Mouse (Mus musculus) CH12.LX (cell line): ENCODE measurements around the gene Fbln1. TPM values are rescaled to one million over a fixed set of nuclear protein-coding genes. Genes with fewer than 3 reads are reported as not detected.

ENCODE experiments used
- DNase-seq: peaks from one replicate; pipeline ENCODE4 v3.0.0-alpha.2; 2013; ENCODE audit errors: extremely low read depth
- H3K27ac ChIP-seq: 2 replicates; pipeline ENCODE4 v1.5.1; 2012; ENCODE audit warnings: low read depth, mild to moderate bottlenecking, control low read depth, moderate library complexity; ENCODE audit not compliant: insufficient read depth
- H3K27me3 ChIP-seq: replicated peaks from 2 replicates; pipeline ENCODE3; 2012; ENCODE audit warnings: inconsistent platforms
- H3K36me3 ChIP-seq, 2 experiments: replicated peaks in 1 of 2; 2 replicates each; pipeline versions ENCODE3 to v1.6.1; 2012; ENCODE audit warnings: inconsistent platforms in 1 of 2, low read length in 1 of 2, mild to moderate bottlenecking in 1 of 2, mixed read lengths in 1 of 2, moderate library complexity in 1 of 2; ENCODE audit not compliant: control insufficient read depth in 1 of 2, insufficient read depth in 1 of 2
- H3K4me1 ChIP-seq, 2 experiments: 2 replicates each; pipeline ENCODE4 v1.6.1; 2012; ENCODE audit warnings: inconsistent platforms in 1 of 2, moderate library complexity in 1 of 2; ENCODE audit not compliant: insufficient read depth in 2 of 2, control insufficient read depth in 1 of 2
- H3K4me2 ChIP-seq: 2 replicates; pipeline ENCODE4 v1.6.1; 2012; ENCODE audit warnings: low read depth, mild to moderate bottlenecking, control low read depth; ENCODE audit not compliant: poor library complexity, insufficient read depth, severe bottlenecking
- H3K4me3 ChIP-seq, 3 experiments: fragments of 150-350 bp in 1 of 3; sonication (generic) in 1 of 3; replicated peaks in 1 of 3; 2 replicates each; pipeline versions ENCODE3 to v1.5.1; 2011 to 2012; ENCODE audit warnings: low read depth in 2 of 3, low read length in 2 of 3, mild to moderate bottlenecking in 2 of 3, moderate library complexity in 2 of 3, control low read depth in 1 of 3, improper control_type of control experiment in 1 of 3, inconsistent platforms in 1 of 3, mixed read lengths in 1 of 3; ENCODE audit not compliant: poor library complexity in 1 of 3
- H3K79me2 ChIP-seq: replicated peaks from 2 replicates; pipeline ENCODE4 v1.6.1; 2012; ENCODE audit warnings: mild to moderate bottlenecking, moderate library complexity; ENCODE audit not compliant: control insufficient read depth, poor library complexity, insufficient read depth, severe bottlenecking; ENCODE audit errors: extremely low read depth
- H3K9ac ChIP-seq: 2 replicates; pipeline ENCODE4 v1.6.1; 2012; ENCODE audit warnings: low read depth, mild to moderate bottlenecking, control low read depth, moderate library complexity; ENCODE audit not compliant: insufficient read depth
- H3K9me3 ChIP-seq: replicated peaks from 2 replicates; pipeline ENCODE3; 2012; ENCODE audit warnings: low read length, inconsistent platforms, mixed read lengths
- BHLHE40 ChIP-seq: IDR thresholded peaks from 2 replicates; pipeline ENCODE4 v1.6.1; 2011; ENCODE audit warnings: mild to moderate bottlenecking, low read depth, low read length, improper control_type of control experiment
- CHD2 ChIP-seq: IDR thresholded peaks from 2 replicates; pipeline ENCODE4 v1.6.1; 2011; ENCODE audit warnings: low read length, improper control_type of control experiment
- E2F4 ChIP-seq: IDR thresholded peaks from 2 replicates; pipeline ENCODE4 v1.6.1; 2011; ENCODE audit warnings: low read depth, low read length, improper control_type of control experiment; ENCODE audit not compliant: insufficient replicate concordance
- ELF1 ChIP-seq: IDR thresholded peaks from 2 replicates; pipeline ENCODE4 v1.6.1; 2014; ENCODE audit warnings: low read depth, mild to moderate bottlenecking, inconsistent platforms, low read length, improper control_type of control experiment
- ETS1 ChIP-seq: conservative IDR thresholded peaks from 2 replicates; pipeline ENCODE4 v1.6.1; 2012; ENCODE audit warnings: low read depth, mild to moderate bottlenecking, inconsistent platforms, low read length, improper control_type of control experiment, moderate library complexity
- GABPA ChIP-seq: IDR thresholded peaks from 2 replicates; pipeline ENCODE4 v1.6.1; 2012; ENCODE audit warnings: low read depth, low read length, improper control_type of control experiment, inconsistent platforms; ENCODE audit not compliant: insufficient replicate concordance
- HCFC1 ChIP-seq: IDR thresholded peaks from 2 replicates; pipeline ENCODE4 v1.6.1; 2012; ENCODE audit warnings: low read depth, mild to moderate bottlenecking, inconsistent platforms, low read length, improper control_type of control experiment
- KAT2A ChIP-seq: IDR thresholded peaks from 2 replicates; pipeline ENCODE4 v1.6.1; 2012; ENCODE audit warnings: low read length, improper control_type of control experiment, inconsistent platforms; ENCODE audit not compliant: insufficient replicate concordance
- MAFK ChIP-seq: IDR thresholded peaks from 2 replicates; pipeline ENCODE4 v1.6.1; 2011; ENCODE audit warnings: low read length, improper control_type of control experiment; ENCODE audit not compliant: insufficient replicate concordance
- MAX ChIP-seq: IDR thresholded peaks from 2 replicates; pipeline ENCODE4 v1.6.1; 2011; ENCODE audit warnings: low read length, improper control_type of control experiment
- MAZ ChIP-seq: IDR thresholded peaks from 2 replicates; pipeline ENCODE4 v1.6.1; 2012; ENCODE audit warnings: low read depth, mild to moderate bottlenecking, inconsistent platforms, low read length, improper control_type of control experiment, moderate library complexity
- MEF2A ChIP-seq: IDR thresholded peaks from 2 replicates; pipeline ENCODE4 v1.6.1; 2014; ENCODE audit warnings: low read depth, mild to moderate bottlenecking, inconsistent platforms, low read length, improper control_type of control experiment, borderline replicate concordance
- MXI1 ChIP-seq: IDR thresholded peaks from 2 replicates; pipeline ENCODE4 v1.6.1; 2011; ENCODE audit warnings: mild to moderate bottlenecking, low read depth, low read length, improper control_type of control experiment
- NRF1 ChIP-seq: IDR thresholded peaks from 2 replicates; pipeline ENCODE4 v1.6.1; 2014; ENCODE audit warnings: low read depth, mild to moderate bottlenecking, inconsistent platforms, low read length, improper control_type of control experiment, moderate library complexity
- RCOR1 ChIP-seq: conservative IDR thresholded peaks from 2 replicates; pipeline ENCODE4 v1.6.1; 2012; ENCODE audit warnings: low read depth, mild to moderate bottlenecking, inconsistent platforms, low read length, improper control_type of control experiment
- SMC3 ChIP-seq: IDR thresholded peaks from 2 replicates; pipeline ENCODE4 v1.6.1; 2011; ENCODE audit warnings: low read depth, low read length, improper control_type of control experiment
- TBP ChIP-seq: conservative IDR thresholded peaks from 2 replicates; pipeline ENCODE4 v1.6.1; 2011; ENCODE audit warnings: low read depth, low read length, improper control_type of control experiment
- TCF12 ChIP-seq: IDR thresholded peaks from 2 replicates; pipeline ENCODE4 v1.6.1; 2014; ENCODE audit warnings: low read depth, mild to moderate bottlenecking, inconsistent platforms, low read length, improper control_type of control experiment
- UBTF ChIP-seq: IDR thresholded peaks from 2 replicates; pipeline ENCODE4 v1.6.1; 2012; ENCODE audit warnings: low read depth, mild to moderate bottlenecking, inconsistent platforms, low read length, improper control_type of control experiment, moderate library complexity
- USF1 ChIP-seq: IDR thresholded peaks from 2 replicates; pipeline ENCODE4 v1.6.1; 2014; ENCODE audit warnings: low read depth, mild to moderate bottlenecking, inconsistent platforms, low read length, improper control_type of control experiment
- ZNF384 ChIP-seq: IDR thresholded peaks from 2 replicates; pipeline ENCODE4 v1.6.1; 2012; ENCODE audit warnings: low read depth, low read length, improper control_type of control experiment, inconsistent platforms
- dilution Hi-C: fragments of 300-500 bp; cut with MboI; formaldehyde crosslinking; loops from 2 replicates; pipeline ENCODE4 v1.14.3; 2020; ENCODE audit warnings: low sequenced_read_pairs; ENCODE audit not compliant: extremely low pct_unique_long_range_greater_than_20kb, extremely low pct_ligation_motif_present
- in situ Hi-C: fragments of 300-500 bp; cut with MboI; formaldehyde crosslinking; loops from 3 replicates; pipeline ENCODE4 v1.14.3; 2019; ENCODE audit warnings: low sequenced_read_pairs, low pct_ligation_motif_present, low pct_unique_long_range_greater_than_20kb, mixed read lengths
- polyA plus RNA-seq: library from polyadenylated mRNA; unstranded; fragments of >175 nt; gene quantifications from 2 replicates; pipeline ENCODE4 v1.2.1, GENCODE M21; 2012; ENCODE audit warnings: low read depth; ENCODE audit not compliant: insufficient read length
- total RNA-seq, 2 experiments: library from RNA; depleted of rRNA; stranded (reverse); fragments of 300-350 nt in 1 of 2; fragments of >200 nt in 1 of 2; gene quantifications; 2 replicates each; pipeline ENCODE4 v1.2.3; 2012 to 2014

Fbln1 gene
- total and polyA plus RNA-seq, 3 experiments, result 1.4 TPM; not detected in 2

DNA sequence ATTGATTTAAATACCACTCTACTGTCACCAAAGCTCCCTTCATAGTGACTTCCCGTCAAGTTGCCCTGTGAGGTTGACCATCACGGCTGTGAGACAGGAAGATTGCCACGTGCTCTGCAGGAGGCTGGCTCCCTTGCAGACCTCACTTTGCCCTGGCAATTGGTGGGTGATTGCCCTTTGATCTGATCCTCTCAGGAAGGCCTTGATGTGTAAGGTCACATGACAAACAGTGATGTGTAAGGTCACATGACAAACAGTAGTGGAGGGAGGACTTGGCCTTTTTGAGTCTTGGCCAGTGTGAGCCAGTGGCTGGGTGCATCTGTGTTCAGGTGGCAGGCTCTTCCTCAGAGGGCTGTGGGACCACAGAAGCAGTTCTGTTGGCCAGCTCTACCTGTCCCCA is 22.8 kb downstream of the Fbln1 start:
- dilution Hi-C loops, result no loop called here
- H3K4me1 ChIP-seq, result peaks cover 10 to 12% of the 10 kb centered on the region in 2 experiments; a peak in 3 of 4 replicates
- in situ Hi-C loops, result no loop called here

DNA sequence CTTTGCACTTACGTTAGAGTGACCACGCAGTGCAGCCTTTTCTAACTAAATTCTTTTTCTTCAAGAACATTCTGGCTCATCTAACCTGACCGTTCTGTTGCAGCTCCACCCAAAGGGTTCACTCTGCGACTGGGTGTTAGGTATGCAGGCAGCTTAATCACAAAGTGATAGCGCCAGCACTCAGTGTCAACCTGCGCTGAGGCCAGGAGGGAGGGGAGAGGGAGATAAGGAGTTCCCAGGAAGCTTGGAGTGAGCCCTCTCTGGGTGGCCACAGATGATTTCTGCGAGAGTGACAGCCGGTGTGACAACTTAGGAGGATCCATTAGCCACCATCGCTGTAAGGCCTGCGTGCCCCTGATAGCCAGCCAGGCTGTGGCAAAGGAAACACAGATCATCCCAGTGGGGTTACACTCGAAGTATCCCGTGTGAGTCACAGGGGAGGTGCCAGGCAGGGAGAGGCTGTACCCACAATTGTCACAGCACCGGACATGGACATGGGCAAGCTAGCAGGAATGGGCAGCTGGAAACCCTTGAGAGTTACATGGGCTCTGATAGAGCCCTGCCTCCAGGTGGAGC is 24.3 kb downstream of the Fbln1 start:
- H3K27ac ChIP-seq, result no peak overlapping the region
- H3K9me3 ChIP-seq, result no peaks in the 10 kb centered on the region
- H3K4me2 ChIP-seq, result no peak overlapping the region
- peaks cover 58% of the 10 kb centered on the region for H3K27me3 ChIP-seq
- H3K4me3 ChIP-seq, result no peak overlapping the region
- dilution Hi-C loops (no loop called here), in situ Hi-C loops (no loop called here)
- TF ChIP-seq TBP (no peak), GABPA (no peak), HCFC1 (no peak), MEF2A (no peak), RCOR1 (no peak), USF1 (no peak), E2F4 (no peak), ZNF384 (no peak)
- no peak for DNase-seq
- peaks cover 14 to 16% of the 10 kb centered on the region in 2 experiments; a peak in 3 of 4 replicates for H3K4me1 ChIP-seq
- H3K79me2 ChIP-seq, result no peaks in the 10 kb centered on the region
- H3K9ac ChIP-seq, result no peak overlapping the region
- no peaks in the 10 kb centered on the region for H3K36me3 ChIP-seq

More for the DNA sequence above, 22.8 kb downstream of the Fbln1 start:
- Histone ChIP-seq H3K4me3 (no peak overlapping the region), H3K27ac (no peak overlapping the region), H3K27me3 (peaks cover 67% of the 10 kb centered on the region), H3K9me3 (no peaks in the 10 kb centered on the region), H3K79me2 (no peaks in the 10 kb centered on the region), H3K4me2 (no peak overlapping the region), H3K36me3 (no peaks in the 10 kb centered on the region), H3K9ac (no peak overlapping the region)
- TF ChIP-seq MAX (no peak), TBP (no peak), TCF12 (no peak), BHLHE40 (no peak), MAZ (no peak), ELF1 (no peak), USF1 (no peak), NRF1 (no peak), MAFK (no peak), KAT2A (no peak), ETS1 (no peak), UBTF (no peak), HCFC1 (no peak), RCOR1 (no peak), GABPA (no peak), CHD2 (no peak), ZNF384 (no peak), MXI1 (no peak), SMC3 (no peak)
- DNase-seq, result no peak
